Mouse (Mus musculus) frontal cortex, adult 2 months (tissue): ENCODE results near the gene Alg12. TPM values are rescaled to one million over a fixed set of nuclear protein-coding genes. Genes with fewer than 3 reads are reported as not detected.

Experiments used
- DNase-seq, 2 experiments: peaks; one replicate each; pipeline ENCODE4 v3.0.0; 2022; ENCODE audit warnings: low spot score in 1 of 2; ENCODE audit errors: extremely low spot score in 1 of 2
- polyA plus RNA-seq: library from polyadenylated mRNA; depleted of rRNA; stranded (reverse); fragments of >200 nt; gene quantifications from 2 replicates; pipeline ENCODE4 v1.2.3, GENCODE M21; 2012; rRNA removed

Alg12 gene
- polyA plus RNA-seq, result 15.3 and 15.7 TPM in 2 replicates

GRCm38 (mm10) chr15:88819026-88819905 is at the start of gene Alg12, which contains the start of gene Creld2:
Gene Alg12 (minus strand): TSS chr15:88819318.
Gene Creld2 (plus strand): TSS chr15:88819646.
- peak; percentile 100 for DNase-seq

DNA sequence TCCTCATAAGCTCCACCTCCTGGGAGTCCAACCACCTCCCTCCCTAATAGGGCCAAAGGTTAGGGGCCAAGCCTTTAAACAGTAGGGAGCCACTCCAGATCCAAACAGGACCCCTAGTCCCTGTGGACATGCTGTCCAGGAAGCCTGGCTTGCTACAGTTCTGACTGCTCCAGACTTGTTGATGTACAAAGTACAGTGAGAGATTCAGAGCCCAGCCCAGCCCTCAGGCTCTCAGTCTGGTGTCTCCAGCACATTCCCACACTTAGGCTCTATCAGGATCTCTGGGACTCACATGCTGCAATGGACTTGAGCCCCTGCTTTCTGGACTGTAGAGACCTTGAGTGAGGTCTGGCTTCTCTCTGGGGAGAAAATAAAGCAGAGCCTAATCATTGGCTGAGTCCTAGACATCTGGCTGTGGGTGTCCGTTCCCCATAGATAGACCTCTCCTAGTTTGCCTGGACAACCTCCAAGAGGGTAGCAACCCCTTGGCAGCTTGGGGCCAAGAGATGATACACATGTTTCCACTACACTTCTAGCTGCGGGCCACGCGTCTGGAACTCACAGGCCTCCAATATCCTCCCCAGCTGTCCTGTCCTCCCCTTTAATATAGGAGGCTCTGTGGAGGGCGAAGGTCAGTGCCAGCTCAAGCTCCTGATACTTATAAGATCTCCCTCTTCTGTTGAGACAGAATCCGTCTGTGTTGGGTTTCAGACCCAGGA is 49.1 kb upstream of the Alg12 start:
- no peak for DNase-seq

GRCm38 (mm10) chr15:88867368-88868023 is 48.4 kb upstream of the Alg12 start:
- no peak for DNase-seq

- no peak for DNase-seq
Observed at GRCm38 (mm10) chr15:88866934-88867356, 47.8 kb upstream of the Alg12 start.

DNA sequence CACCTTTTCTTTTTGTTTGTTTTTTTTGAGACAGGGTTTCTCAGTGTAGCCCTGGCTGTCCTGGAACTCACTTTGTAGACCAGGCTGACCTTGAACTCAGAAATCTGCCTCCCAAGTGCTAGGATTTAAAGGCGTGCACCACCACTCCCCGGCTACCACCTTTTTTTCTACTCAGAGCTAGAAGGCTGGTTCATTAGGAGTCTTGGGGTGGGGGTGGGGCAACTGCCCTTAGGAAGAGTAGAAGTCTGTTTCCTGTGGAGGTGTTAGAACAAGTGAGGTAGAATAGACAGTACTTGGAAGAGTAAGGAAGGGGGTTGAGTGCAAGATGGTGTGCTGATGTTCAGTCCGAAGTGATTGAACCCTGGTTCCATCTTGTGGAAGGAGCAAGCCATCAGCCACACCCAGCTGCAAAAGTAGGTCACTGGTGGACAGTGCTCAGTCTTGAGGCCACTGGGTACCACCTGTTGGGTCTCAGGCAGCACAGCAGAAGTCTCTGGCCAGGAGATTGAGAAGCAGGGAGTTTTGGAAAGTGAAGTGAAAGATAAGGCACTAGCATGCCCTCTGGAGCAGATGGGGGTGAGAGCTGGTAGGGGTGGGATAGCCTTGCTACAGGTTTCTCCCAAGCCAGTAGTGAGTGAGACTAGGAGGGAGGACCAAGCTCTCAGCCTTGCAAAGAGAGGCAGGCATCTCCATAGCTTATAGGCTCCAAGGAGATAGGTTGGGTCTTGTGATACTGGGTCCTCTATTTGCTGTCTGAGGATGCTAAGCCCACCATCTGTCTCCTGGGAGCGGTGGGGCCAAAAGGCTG is 47.0 kb upstream of the Alg12 start:
- DNase-seq, result no peak

DNA sequence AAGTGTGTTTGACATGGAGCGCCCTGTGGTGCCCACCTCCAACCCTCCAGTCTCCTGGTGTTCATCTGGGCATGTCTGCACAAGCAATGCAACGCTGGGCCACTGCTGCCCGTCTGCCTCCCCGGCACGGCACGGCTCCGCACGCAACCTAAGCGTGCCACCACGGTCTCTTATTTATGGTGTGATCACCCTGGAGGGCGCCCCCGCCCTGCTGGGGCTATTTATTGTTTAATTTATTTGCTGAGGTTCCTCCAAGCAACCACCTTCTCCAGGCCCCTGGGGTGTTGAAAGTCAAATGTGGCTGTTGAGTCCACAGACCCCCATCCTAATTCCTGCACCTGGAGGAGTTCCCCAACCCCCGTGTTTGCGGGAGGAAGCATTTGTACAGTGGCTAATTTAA is 45.9 kb upstream of the Alg12 start:
- DNase-seq, result no peak

DNA sequence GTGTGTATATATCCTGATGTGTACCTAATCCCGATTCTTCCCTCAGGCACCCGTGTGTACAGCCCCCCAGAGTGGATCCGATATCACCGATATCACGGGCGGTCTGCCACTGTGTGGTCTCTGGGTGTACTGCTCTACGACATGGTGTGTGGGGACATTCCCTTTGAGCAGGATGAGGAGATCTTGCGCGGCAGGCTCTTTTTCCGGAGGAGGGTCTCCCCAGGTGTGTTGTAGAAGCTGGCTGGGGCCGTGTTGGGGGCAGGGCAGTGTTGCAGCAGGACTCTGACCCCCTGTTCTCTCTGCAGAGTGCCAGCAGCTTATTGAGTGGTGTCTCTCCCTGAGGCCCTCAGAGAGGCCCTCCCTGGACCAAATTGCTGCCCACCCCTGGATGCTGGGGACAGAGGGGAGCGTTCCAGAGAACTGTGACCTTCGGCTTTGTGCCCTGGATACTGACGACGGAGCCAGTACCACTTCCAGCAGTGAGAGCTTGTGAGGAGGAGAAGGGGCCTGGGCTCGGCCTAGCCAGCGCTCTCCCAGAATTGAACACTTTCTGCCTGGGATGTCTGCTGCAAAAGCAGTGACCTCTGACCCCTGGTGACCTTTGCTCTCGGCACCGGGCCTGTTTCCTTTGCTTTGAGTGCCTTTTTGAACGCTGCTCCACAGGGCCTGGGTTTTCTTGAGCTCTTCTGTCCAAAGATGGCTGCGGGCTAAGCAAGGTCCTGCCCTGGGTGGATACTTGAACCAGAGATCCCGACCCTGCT is 45.3 kb upstream of the Alg12 start:
- DNase-seq, result no peak

DNA sequence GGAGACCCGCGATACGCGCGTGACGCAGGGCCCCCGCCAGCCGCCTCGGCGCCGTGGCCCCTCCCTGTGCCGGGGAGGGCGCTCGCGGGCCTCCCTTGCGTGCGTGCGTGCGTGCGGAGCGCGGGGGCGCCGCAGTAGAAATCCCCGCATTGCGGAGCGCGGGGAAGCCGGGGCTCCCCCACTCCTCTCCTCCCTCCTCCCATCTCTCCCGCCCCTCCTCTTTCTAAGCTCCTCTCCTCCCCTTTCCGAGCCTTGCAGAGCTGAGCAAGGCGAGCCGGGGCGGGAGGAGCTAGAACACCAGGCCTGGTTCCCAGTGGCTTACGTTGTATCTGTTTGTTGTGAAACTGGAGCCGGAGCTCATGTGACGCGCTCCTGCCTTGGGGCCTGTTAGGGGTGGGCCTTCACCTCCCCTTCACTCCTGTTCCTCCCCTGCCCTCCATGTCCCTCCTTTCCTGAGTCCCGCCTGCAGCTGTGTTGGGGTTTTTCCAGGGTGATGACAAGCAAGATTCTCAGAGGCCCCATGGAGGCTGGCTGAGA is 44.6 kb upstream of the Alg12 start:
- DNase-seq, result peak; percentile 88 to 89

GRCm38 (mm10) chr15:88862881-88863694 is 44.0 kb upstream of the Alg12 start:
- DNase-seq, result no peak

GRCm38 (mm10) chr15:88861772-88862622 is 42.9 kb upstream of the Alg12 start, which contains the start of gene Pim3:
Gene Pim3 (plus strand): TSS chr15:88862186.
- peak; percentile 96 to 97 for DNase-seq

DNA sequence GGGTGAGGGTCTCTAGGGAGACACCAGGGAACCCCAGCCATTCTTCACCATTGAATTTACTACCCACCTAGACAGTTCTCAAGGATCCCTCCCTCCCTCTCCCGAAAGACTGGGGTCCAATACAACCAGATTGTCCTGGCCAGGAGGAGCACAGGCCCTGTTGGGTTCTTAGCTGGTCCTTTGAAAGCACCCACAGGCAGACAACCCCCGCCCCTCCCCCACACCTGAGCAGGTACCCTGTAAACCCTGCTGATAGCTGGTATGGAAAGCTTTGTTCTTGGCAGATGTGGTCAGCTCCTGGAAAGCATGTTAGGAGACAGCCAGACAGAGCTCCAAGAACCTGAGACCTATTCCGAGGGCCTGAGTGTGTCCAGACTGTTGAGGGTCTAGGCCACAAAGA is 41.7 kb upstream of the Alg12 start:
- no peak for DNase-seq

DNA sequence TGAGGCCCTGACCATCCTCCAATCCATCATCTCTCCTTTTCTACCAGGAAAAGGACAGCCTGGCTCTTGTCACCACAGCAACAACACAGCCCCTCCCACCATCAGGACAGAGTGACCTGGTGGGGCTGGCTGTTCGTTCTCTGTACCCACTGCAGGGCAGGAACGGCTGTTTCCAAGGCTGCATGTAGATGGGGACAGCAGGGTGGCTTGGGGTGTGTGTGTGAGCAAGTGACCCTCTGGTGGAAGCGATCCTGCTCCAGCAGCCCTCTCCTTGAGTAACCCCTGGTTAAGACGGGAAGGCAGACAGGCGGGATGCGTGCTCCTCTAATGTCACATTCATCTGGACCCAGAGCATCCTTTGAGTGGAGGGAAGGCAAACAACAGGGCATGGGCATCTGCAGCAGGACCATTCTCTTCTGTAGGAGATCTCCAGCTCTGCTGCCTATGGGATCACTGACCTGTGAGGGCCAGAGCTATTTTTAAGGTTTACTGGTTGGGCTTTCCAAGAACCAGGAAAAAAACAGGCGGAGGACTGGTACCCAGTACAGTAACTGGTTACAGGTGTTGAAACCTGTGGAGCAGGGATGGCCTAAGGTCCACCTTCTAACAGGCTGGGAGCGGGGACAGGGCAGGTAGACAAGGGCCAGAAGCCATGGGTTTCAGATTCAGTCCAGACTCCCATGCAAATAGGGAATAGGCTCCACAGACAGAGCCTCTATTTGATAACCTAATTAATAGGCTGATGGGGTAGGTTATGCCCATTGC is 40.3 kb upstream of the Alg12 start:
- no peak for DNase-seq

- no peak for DNase-seq
Observed at GRCm38 (mm10) chr15:88858707-88859106, 39.6 kb upstream of the Alg12 start.

- no peak for DNase-seq
Observed at GRCm38 (mm10) chr15:88858141-88858541, 39.0 kb upstream of the Alg12 start.

GRCm38 (mm10) chr15:88857361-88857760 is 38.2 kb upstream of the Alg12 start:
- DNase-seq, result no peak

- DNase-seq, result no peak
Observed at GRCm38 (mm10) chr15:88856613-88857012, 37.5 kb upstream of the Alg12 start.
